Mouse (Mus musculus) MEL (cell line): Measurements from ENCODE around the gene Gm20388.

Experiments
- CTCF ChIP-seq, 3 experiments: IDR thresholded peaks in 2 of 3; conservative IDR thresholded peaks in 1 of 3; 2 replicates each; pipeline ENCODE4 v1.5.1; 2011 to 2012; ENCODE audit warnings: low read length in 3 of 3, low read depth in 2 of 3, mild to moderate bottlenecking in 2 of 3, improper control_type of control experiment in 1 of 3, inconsistent platforms in 1 of 3, mixed read lengths in 1 of 3, moderate library complexity in 1 of 3; ENCODE audit not compliant: control insufficient read depth in 1 of 3, insufficient read depth in 1 of 3, poor library complexity in 1 of 3, severe bottlenecking in 1 of 3
- MAFK ChIP-seq: IDR thresholded peaks from 2 replicates; pipeline ENCODE4 v1.6.1; 2011; ENCODE audit warnings: low read depth, mild to moderate bottlenecking, low read length, improper control_type of control experiment, borderline replicate concordance
- MAX ChIP-seq: IDR thresholded peaks from 2 replicates; pipeline ENCODE4 v1.6.1; 2011; ENCODE audit warnings: low read length, improper control_type of control experiment
- POLR2A ChIP-seq, 2 experiments: IDR thresholded peaks; 2 replicates each; pipeline ENCODE4 v1.6.1; 2011 to 2012; ENCODE audit warnings: low read length in 2 of 2, mild to moderate bottlenecking in 2 of 2, control low read depth in 1 of 2, improper control_type of control experiment in 1 of 2, low read depth in 1 of 2, moderate library complexity in 1 of 2; ENCODE audit not compliant: control insufficient read depth in 1 of 2, insufficient read depth in 1 of 2, poor library complexity in 1 of 2
- POLR2AphosphoS5 ChIP-seq: IDR thresholded peaks from 2 replicates; pipeline ENCODE4 v1.6.1; 2012; ENCODE audit warnings: low read depth, borderline replicate concordance, mild to moderate bottlenecking, inconsistent platforms, low read length, moderate library complexity, mixed read lengths
- ZNF384 ChIP-seq: IDR thresholded peaks from 2 replicates; pipeline ENCODE4 v1.6.1; 2012; ENCODE audit warnings: low read depth, mild to moderate bottlenecking, inconsistent platforms, low read length, improper control_type of control experiment

GRCm38 (mm10) chr8:122322792-122323191 lies 2412.2 kb downstream of the Gm20388 start:
- TF ChIP-seq MAFK (peak; percentile 25; the same call in 1 of the 2 replicates), MAX (peak; percentile 40; the same call in 1 of the 2 replicates), CTCF (IDR thresholded peaks at IDR 0.05 in 2 of 3, conservative IDR thresholded peaks at IDR 0.05 in 1 of 3; ENCODE audit: control insufficient read depth in 1 of 3, insufficient read depth in 1 of 3, low read depth in 2 of 3, low read length in 3 of 3, poor library complexity in 1 of 3, severe bottlenecking in 1 of 3) (no peak), POLR2AphosphoS5 (no peak), POLR2A (IDR thresholded peaks at IDR 0.05; ENCODE audit: control insufficient read depth in 1 of 2, insufficient read depth in 1 of 2, low read depth in 1 of 2, low read length in 2 of 2, poor library complexity in 1 of 2) (0 out of 4 replicates have a peak, but pooled peaks have one; percentile 36 to 50), ZNF384 (no peak)
